In the genomic region with DNA sequence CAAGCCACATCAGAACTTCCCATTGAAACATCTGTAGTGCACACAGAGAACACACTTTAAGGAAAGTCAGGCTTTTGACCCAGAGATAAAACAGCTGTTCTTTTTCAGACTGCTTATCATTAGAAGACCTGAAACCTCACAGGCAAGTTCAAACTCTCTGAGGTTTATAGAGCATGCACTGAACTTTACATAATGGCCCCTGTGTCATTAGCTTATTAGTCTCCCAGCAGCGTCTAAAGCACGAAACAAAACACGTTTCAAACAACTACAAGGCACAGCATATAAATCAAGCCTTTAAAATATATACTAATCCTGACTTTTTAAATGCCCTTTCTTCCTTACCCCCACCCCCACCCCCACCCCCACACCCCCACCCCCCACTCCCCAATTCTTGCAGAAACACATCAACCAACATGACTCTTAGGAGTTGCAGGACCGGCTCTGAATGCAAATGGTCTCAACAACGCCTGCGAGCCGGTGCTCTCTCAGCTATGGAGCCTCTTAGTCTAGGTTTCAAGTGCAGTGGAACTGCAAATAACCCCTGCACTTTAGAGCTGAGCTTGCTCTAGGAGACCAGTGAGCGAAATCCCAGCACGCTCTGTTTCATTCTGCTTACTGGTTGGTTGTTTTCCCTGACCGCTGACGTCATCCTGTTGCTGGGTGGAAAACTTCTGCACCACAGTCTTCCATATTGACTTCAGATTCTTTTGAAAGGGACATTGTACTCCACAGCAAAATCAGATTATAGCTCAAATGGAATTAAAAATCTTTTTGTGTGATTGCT, we compare ENCODE assay signal across 8 mouse cellular contexts. TPM values are rescaled to one million over a fixed set of nuclear protein-coding genes. Genes with fewer than 3 reads are reported as not detected.
A peak's percentile ranks its signal among the peaks of the same experiment; 100 is the strongest.
DNase-seq lines count a peak whose midpoint lies in the region.

No protein-coding gene starts in this region.

- peak; percentile 30 to 40 for DNase-seq in frontal cortex, postnatal 10 days (ENCODE audit: low spot score in 2 of 2)
- DNase-seq in frontal cortex, postnatal 25 days (ENCODE audit: low spot score in 2 of 2), result no peak
- peak; percentile 80 for DNase-seq in embryo, embryonic 10.5 days (ENCODE audit: low spot score)
- peak; percentile 59 for DNase-seq in heart, postnatal 4 days
- DNase-seq in kidney, postnatal 4 days, result peak; percentile 77 to 84
- peak; percentile 48 for DNase-seq in lung, postnatal 14 days
- DNase-seq in yolk sac, embryonic 10.5 days (ENCODE audit: low spot score), result peak; percentile 50
- no peak for DNase-seq in cerebellum, adult 11-12 months

RNA-seq across cellular contexts. Expression of gene Sesn3, which starts 28.7 kb away (rescaled TPM):
- total RNA-seq in heart, postnatal 4 days (2021), result 10 to 100 TPM; 24.8 to 28.6 TPM

Comparison
In these comparisons a context has a peak if more than half of its experiments do, and no peak if none do; other contexts are left out.
1. DNase-seq: peak in frontal cortex, postnatal 10 days (2 of 2), embryo, embryonic 10.5 days (single experiment), heart, postnatal 4 days (single experiment), kidney, postnatal 4 days (2 of 2), lung, postnatal 14 days (single experiment) and yolk sac, embryonic 10.5 days (single experiment); none in frontal cortex, postnatal 25 days (0 of 2) and cerebellum, adult 11-12 months (single experiment).